Mouse (Mus musculus) heart, adult 2 months (tissue): ENCODE measurements at regions not wholly inside any gene's neighbourhood (a gene's known extent, or its start where the extent isn't known, plus 50 kb on each side); places are given as distances from the start of the nearest gene placed in this dataset.

Experiments used
- CTCF ChIP-seq: fragments of 200-600 bp; IDR thresholded peaks from 2 replicates; pipeline ENCODE4 v1.8.1; 2022; ENCODE audit warnings: antibody characterized with exemption, mild to moderate bottlenecking, moderate library complexity
- EP300 ChIP-seq: fragments of 200-500 bp; IDR thresholded peaks from 2 replicates; pipeline ENCODE4 v1.6.1; 2011; ENCODE audit warnings: low read depth, low read length, control low read depth; ENCODE audit not compliant: insufficient read depth
- POLR2A ChIP-seq: fragments of 200-500 bp; IDR thresholded peaks from 2 replicates; pipeline ENCODE4 v1.6.1; 2011; ENCODE audit warnings: mild to moderate bottlenecking, low read depth, low read length, control low read depth; ENCODE audit not compliant: insufficient read depth

DNA sequence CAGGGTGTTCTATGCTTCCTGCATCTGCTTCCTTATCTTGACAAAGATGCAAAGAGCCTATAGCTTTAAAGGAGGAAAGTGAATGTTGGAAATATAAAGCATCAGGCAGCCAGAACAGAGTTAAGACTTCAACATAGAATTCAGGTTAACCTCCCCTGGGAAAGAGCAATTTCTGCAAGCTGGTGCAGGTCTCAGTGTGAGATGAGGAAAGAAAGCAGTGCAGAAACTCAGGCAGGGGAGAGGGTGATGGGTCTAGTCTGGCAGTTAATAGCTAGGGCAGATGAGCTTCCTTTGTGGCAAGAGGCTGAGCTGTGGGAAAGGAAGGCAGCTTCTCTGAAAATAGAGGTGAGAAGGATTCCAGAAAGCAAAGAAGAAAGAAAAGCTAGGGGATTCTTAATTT, 134.7 kb upstream of the Impg1 start:
- TF ChIP-seq CTCF (no peak), POLR2A (no peak), EP300 (no peak)
